Mouse (Mus musculus): ENCODE data around the gene Pdpk1.
"Not testable (repeated sequence)": the region's sequence is repeated elsewhere in the genome, so short reads cannot be mapped to it uniquely, and the experiment has no call there.

The Pdpk1 gene

DNA sequence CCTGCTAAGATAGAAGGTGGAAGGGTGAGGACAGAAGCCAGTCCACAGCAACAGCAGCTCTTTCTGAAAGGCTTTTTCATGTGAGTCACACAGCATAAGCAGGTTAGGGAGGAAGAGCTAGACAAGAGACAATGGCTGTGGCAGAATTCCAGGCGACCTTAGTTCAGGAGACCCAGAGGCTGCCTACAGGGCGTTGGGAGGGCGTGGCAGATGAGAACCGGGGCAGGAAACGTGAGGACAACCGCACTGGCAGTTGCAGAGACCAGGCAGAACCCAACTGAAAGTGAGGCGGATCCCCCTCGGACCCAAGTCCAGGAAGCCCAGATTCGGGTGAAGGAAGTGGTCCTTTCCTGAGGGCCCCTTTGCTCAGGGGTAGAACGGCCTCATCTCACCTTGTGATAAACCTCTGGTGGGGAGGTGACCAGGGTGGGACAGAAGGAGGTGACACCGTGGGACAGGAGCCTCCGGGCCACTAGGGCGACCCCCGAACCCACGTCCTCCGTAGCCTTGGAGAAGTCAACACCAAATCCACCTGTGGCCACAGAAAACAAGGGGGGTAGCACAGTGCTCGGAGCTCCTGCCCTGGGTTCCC, 12.0 kb upstream of the Pdpk1 start:
- DNase-seq: peak; percentile 93 to 94

DNA sequence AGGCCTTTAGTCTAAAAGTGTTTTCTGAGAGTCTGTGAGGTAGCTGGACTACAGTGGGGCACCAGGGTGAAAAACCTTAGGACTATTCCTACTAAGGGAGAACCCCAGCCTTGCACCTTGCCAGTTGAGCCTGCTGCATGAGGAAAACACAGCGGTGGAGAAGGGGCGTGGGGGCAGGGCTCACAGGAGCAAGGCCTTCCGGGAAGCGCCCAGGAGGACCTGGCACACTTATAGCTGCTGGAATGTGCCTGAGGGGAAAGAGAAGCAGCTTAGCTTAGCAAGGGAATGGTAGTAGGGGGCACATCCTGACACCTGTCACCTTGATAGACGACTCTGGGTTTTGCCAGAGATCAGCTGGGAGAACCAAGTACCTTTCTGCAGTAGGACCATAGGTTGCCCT, 10.7 kb upstream of the Pdpk1 start:
- no peak for DNase-seq

DNA sequence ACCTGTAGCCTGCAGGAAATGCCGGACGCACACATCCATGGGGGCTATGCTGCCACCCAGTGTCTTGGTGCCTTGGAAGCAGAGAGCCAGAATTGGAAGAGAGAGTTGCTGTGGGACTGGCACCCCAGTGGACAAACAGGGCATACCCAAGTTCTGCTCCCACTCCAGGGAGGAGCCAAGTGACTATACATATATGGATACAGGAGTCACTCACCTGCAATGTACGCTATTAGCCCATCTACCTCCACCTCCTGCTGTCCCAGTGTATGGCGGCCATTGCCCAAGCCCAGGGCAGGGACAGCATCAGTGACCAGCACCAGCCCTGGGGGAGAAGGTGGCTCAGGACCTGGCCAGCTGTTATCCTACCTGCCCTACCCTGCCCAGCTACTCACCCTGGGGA, 6.8 kb upstream of the Pdpk1 start:
- no peak for DNase-seq

DNA sequence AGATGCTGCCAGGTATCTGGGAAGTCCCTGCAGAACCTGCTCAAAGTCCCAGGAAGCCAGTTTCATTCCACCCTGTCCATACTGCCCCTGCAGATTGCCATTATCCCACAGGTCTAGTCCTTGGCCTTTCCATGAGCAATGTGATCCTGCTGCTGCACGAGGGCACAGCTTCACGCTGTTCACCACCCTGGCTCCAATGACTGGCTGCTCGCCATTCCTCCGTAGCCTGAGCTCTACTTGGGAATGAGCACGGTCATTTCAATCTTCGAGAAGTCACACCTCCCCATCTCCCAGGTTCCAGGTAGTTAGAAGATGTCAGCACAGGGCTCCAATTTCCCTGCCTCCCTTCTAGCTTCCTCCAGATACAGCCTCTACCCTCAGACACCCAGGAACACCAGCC, 6.4 kb upstream of the Pdpk1 start:
- DNase-seq: no peak

DNA sequence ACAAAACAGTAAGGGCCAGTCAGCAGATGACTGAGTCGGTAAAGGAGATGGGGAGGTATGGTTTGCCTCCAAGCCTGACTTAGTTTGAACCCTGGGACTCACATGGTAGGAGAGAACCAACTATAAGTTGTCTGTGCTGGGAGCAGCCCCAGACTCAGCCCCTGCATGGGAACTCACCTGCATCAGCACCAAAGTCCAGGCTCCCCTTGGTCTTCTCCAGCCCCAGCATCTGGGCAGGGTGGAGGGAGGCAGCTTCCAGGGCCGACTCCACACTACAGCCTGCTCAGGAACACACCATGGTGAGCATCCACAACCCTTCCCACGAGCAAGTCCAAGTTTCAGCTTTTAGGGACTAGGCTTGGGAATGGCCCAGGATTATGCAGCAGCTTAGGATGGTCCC, 5.7 kb upstream of the Pdpk1 start:
- no peak for DNase-seq

DNA sequence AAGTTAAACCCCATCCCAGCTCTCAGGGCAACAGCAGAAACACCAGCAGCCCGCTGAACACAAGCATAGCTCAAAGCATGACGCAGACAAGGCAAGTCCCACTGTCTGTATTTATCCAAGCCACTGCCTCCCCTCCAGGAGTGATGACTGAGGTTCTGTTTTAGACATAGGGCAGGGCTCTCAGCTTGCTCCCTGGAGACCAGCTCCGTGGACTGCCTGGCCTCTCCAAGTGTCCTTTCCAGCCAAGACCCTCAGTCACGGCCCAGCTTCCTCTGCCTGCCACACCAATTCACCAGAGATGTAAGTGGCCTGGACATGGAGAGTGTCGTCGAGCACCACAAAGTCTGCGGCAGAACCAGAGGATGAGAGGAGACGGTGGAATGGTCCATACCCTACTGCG, 5.0 kb upstream of the Pdpk1 start:
- DNase-seq: no peak

DNA sequence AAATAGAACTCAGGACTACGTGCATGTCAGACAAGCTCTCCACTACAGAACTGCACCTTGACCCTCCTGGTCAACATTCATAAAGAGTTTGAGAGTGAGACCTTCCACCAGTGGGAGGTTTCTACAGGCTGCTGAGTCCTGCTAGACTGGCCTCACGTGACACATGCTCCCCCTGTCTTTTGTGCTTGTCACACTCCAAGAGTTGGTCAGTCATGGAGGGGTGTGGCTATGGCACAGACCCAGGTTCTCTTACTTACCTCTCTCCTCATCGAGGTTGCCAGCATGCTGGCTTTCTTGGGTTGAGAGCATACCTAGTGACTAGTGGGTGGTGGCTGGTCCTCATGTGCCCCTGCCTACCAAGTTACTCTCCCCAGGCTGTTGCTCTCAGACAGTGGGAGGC, 3.7 kb upstream of the Pdpk1 start:
- DNase-seq: peak; percentile 94 to 95

DNA sequence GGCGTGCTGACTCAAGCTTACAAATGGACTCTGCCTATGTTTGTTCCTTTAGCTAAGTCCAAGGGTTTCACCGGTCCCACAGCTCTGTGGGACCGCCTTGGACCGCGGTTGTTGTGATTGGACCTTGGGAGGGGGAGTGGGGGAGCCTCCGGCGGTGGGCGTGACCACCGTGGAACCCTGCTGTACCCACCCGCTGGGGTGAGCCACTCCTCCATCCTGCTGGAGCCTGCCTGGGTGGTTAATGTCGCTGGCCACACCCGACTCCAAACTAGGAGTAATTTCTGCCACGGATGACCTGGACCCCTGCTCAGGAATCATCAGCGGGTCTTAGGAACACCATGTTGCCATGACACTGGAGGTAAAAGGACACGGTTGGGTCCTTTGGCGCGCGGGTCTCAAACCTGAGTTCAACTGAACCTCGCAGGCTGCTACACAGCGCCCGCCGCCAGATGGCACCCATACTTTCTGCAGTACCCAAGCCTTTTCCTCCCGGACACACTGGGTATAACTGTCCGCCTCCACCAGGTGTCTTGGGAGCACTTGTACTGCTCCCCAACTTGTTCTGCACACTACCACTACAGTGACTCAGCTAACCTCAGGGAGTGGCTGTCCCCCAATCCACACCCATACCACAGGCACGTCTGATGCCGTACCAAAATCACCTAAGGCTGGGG, 1.3 kb upstream of the Pdpk1 start:
- peak; percentile 91 to 92 for DNase-seq

DNA sequence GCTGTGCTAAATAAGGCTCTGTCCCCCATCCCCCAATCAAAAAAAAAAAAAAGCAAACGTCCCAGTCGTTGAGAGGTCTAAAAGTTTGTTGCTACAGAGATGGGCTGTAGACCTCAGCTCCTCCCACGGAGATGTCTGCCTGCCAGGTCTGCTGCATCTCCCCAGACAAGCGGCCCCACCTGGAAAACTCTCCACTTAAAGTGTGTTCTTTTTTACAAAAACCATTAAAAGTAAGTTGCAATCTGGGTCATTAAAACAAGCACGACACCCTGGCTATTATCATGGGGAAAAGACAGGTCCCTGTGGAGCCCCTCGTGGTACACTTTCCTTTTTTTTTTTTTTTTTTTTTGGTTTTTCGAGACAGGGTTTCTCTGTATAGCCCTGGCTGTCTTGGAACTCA, 658 bp upstream of the Pdpk1 start:
- DNase-seq: no peak

DNA sequence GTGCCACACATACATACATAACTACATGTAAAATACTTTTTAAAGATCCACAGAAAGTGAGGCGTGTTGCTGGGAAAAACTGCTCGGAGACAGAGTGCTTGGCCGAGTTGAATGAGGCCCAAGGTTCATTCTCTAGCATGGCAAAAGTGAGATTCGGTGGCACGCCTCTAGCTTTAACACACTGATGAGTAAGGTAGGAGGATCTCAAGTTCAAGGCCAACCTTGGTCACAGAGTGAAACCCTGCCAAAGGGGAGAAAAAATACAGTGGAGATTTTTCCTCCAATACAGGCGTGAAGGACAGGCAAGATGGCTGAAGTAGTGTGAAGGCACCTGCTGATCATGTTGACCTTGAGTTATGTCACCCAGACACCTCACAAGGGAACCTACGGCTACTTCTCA, 1.3 kb downstream of the Pdpk1 start:
- no peak for DNase-seq

DNA sequence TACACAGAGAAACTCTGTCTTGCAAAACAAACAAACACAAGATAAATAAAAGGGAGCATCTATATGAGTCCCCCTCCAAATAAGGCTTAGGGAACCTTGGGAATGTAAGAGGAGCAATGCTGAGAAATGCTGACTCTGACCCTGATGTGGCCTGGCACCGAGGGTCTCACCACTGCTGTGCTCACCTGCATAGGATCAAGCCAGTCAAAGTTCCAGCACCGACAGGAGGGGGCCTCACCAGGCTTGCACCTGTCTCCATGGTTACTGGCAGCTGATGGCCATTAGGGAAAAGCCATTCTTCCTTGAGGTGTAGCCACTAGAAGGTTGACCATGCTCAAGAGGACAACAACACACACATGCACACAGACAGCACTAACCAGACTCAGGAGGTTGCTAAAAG, 7.8 kb downstream of the Pdpk1 start:
- DNase-seq: no peak

DNA sequence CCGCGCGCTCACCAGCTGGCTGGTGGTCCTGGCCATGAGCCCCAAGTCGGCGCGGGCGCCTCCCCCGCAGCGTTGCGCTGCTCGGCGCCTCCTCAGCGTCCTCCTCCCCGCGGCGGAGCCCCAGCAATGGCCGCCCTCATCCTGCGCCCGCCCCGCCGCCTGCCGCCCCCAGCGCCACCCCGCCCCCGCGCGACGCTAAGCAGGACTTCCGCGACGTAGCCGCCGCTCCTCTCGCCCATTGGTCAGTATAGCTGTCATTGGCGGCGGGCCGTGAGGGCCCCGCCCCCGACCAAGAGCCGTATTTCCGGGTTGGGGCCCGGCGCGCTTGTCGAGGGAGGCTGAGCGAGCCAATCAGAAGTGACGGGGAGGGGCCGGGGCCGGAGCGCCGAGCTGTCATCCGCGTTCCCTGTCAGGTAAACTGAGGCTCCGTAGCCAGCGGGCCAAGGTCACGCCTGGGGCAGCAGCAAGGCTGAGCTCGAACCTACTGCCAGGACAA, 9.3 kb downstream of the Pdpk1 start:
- peak; percentile 97 to 99 for DNase-seq

DNA sequence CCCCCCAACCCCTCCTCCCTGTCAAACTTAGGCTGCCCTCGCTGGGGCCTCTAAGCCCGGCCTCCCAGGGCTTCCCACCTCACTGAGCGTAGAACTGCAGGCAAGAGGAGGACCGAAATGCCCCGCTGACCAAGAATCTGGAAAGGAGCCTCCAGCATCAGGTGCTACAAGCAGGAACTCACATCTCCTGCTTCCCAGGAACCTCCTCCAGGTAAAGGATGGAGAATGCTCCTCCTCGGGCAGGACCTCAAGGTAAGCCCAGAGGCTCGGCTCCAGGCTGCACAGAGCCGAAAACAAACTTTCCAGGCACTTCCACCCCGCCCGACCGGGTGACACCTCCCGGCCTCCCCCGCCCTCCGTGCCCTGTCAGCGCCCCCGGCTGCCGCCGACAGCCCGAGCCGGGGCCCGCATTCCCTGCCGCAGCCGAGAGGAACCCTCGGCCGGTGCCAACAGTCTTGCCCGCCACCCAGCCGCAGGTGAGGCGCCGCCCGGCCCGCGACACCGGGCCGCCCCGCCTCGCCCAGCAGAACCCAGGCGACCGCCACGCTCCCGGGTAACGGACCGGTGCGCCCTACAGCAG, 9.8 kb downstream of the Pdpk1 start:
- DNase-seq: peak; percentile 60 to 76

DNA sequence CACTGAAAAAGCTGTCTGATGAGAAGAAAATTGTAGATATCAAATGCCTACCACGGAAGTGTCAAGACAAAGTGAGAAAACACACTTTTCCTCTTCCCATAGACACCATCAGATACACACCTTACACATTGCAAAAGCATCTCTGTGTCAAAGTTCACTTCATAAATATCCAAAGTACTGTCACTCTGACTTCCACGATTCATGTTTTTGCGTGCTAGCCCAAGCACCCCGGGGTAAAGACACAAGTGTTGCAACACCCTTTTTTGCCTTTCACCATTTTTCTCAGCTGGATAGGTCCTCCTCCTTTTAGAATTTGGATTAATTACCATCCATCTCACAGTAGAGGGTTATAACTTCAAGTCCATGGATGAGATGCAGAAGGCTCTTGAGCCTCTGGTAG, 10.8 kb downstream of the Pdpk1 start:
- no peak for DNase-seq

DNA sequence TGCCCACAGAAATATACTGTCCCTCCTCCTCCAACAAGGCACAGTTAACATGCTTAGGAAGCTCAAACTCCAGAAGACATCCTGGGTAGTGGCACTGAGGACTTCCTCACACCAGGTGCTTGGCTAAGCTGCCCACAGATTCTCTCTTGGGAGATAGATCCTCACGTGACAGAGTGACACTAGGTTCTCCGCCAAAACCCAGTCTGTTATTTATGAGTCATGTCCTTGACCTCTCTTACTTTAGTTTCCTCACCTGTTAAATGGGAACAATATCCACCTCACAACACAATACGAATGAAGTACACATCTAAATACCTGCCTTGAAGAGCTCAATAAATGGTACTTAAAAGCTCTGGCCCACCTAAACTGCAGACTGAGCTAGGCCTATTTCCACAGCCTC, 11.5 kb downstream of the Pdpk1 start:
- DNase-seq: no peak

DNA sequence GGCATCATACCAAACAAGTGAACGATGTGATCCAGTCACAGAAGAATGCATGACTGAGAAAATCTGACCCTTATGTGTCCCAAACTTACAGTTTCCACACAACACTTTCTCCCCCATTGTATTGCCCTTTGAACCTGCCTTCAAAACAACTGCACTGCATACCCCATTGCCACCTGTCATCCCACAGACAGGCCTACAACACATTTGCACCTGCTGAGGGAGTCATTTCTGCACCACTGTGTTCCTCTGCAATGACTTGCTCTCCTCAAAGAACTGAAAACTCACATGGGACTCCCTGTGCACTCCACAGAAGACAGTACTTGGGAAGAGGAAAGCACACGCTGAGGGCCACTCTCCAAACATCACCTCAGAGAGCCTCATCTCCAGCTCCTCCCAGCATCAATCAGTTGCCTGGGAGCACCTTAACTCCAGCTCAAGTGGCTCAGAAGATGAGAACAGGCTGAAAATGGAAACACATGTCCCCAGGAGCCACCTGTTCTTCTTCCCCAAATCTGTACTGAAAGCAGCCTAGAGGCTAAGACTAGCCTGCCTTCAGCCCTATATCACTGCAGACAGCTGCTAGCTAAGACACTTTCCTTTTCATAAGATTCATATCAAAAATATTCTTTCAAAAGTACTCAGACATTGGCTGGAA, 13.4 kb downstream of the Pdpk1 start:
- DNase-seq: no peak

DNA sequence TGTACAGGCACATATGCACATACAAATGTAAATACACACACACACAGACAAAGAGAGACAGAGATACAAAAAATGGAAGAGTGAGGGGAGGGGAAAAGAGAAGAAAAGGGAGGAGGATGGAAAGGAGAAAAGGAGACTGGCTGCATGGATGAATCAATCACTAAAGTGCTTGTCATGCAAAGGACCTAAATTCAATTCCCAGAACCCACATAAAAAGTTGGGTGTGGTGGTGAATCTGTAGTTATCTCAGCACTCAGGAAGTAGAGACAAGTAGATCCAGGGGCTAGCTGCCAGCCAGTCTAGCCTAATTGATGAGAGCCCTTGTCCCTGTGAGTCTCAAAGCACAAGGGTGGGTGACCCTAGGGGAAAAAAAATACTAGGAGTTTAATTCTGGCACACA, 16.7 kb downstream of the Pdpk1 start:
- DNase-seq: no peak

DNA sequence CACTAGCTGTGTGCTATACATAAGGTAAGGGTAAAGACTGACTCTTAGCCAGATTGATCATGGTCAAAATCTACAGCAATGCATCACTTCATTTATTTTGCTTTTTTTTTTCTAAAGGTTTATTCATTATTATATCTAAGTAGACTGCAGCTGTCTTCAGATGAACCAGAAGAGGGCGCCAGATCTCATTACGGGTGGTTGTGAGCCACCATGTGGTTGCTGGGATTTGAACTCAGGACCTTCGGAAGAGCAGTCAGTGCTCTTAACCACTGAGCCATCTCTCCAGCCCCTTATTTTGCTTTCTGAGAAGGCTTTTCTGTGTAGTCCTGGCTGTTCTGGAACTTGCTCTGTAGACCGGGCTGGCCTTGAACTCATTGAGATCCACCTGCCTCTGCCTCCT, 17.8 kb downstream of the Pdpk1 start:
- not testable (repeated sequence) for DNase-seq

DNA sequence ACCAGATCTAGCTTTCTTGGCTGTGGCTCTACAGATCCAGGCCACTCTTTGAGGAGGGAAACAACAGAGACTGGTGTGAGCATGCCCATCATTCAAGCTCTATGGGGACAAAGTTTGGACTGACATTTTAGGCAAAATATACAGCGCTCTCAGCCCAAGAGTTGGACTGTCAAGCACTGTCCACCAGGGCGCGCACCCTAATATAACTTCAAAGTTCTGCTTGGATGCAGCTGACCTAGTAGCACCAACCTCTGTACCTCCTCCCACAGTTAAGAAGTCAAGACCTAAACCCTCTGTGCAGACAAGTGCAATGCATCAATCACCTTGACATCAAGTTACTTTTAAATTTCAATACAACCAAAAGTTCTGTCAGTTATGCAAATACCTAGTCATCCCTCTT, 19.2 kb downstream of the Pdpk1 start:
- DNase-seq: peak in 1 of 2 experiments; percentile 40

DNA sequence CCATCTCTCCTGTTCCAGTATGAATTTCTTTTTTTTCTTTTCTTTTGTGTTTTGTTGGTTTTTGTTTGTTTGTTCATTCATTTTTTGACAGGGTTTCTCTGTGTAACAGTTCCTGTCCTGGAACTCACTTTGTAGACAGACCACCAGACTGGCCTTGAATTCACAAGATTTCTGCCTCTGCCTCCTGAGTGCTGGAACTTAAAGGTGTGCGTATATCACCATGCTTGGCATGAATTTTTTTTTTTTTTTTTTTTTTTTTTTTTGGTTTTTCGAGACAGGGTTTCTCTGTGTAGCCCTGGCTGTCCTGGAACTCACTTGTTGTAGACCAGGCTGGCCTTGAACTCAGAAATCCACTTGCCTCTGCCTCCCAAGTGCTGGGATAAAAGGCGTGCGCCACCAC, 21.5 kb downstream of the Pdpk1 start:
- not testable (repeated sequence) for DNase-seq

DNA sequence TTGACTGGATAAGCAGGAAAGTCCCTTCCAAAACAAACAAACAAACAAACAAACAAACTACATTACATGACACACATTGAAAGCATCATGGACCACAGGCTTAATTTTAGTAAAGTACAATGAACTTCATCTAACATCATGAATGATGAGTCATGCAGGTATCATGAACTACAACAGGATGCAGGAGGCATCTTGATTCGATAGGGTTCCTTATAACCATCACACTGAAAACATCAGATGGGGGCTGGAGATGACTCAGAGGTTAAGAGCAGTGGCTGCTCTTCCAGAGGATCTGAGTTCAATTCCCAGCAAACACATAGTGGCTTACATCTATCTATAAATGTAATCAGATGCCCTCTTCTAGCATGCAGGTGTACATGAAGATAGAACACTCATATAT, 23.1 kb downstream of the Pdpk1 start:
- DNase-seq: no peak

DNA sequence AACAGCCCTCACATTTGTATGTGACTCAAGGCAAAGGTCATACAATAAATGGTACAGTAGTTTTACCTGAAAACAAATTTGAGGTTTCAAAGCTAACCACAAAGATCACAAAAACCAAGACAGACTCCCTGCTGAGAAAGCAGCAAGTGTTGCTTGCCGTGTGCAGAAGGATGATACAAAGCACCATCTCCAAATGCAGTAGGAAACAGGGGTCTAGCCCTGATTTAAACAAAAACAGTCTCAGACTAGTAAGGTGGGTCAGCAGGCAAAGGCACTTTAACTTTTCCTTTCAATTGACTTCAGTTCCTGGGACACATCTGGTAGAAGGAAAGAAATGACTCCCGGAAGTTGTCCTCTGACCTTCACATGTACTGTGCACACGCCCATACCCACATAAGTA, 23.9 kb downstream of the Pdpk1 start:
- DNase-seq: no peak

DNA sequence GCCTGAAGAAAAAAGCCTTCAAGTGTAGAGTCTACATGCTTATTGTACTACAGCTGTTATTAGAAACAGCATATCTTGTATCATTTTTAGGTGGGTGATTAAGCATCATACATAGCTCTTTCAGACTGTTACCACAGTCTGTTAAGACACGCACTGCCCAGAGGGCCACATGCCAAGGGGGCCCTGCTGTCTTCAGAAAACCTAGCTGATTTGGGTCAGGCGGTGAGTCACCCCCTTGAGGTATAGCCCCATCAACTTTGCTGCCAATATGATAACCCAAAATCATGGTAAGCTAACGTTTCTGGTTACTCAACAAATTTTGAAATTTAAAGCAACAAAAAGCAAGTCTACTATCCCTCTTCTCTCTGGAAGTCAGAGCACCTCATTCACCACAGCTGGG, 31.3 kb downstream of the Pdpk1 start:
- DNase-seq: no peak

DNA sequence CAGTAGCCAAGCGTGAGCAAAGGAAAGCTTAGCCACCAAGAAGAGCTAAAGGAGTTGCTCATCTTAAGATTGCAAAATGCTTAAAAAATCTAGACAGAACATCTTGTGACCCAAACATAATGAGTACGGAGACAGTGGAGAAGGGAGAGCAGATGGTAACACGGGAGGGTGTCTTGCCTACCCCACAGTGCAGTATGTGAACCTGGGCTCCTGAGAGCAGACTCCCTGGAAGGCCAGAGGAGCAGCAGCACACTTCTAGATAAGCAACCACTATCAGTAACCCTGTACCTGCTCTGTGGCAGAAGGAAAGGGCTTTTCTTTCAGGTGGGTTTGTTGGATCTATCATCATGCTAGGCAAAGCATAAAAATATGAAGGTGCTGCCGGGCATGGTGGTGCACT, 37.7 kb downstream of the Pdpk1 start:
- DNase-seq: no peak

Data from kidney, postnatal 25 days (tissue).